Mouse (Mus musculus) liver, embryonic 12.5 days (tissue): Measurements from ENCODE around the gene Nfia. TPM values are rescaled to one million over a fixed set of nuclear protein-coding genes. Genes with fewer than 3 reads are reported as not detected.

Source experiments
- ATAC-seq: fragments of 200-750 bp; cut with Nextera tagmentation; 2 replicates; pipeline ENCODE4 v1.8.0; 2017; ENCODE audit warnings: moderate number of reproducible peaks, mild to moderate bottlenecking, moderate library complexity
- H3K27ac ChIP-seq: fragments of 300-500 bp; sonication (generic); 2 replicates; pipeline ENCODE4 v1.5.1; 2016; ENCODE audit warnings: mild to moderate bottlenecking
- H3K27me3 ChIP-seq: fragments of 300-500 bp; sonication (generic); replicated peaks from 2 replicates; pipeline ENCODE4 v1.6.1; 2016; ENCODE audit warnings: mild to moderate bottlenecking, moderate library complexity
- H3K36me3 ChIP-seq: fragments of 300-500 bp; sonication (generic); 2 replicates; pipeline ENCODE4 v1.6.1; 2016; ENCODE audit warnings: mild to moderate bottlenecking, moderate library complexity
- H3K4me1 ChIP-seq: fragments of 300-500 bp; sonication (generic); 2 replicates; pipeline ENCODE4 v1.6.1; 2016
- H3K4me2 ChIP-seq: fragments of 300-500 bp; sonication (generic); 2 replicates; pipeline ENCODE4 v1.6.1; 2016; ENCODE audit warnings: mild to moderate bottlenecking, moderate library complexity
- H3K4me3 ChIP-seq: fragments of 300-500 bp; sonication (generic); 2 replicates; pipeline ENCODE4 v1.5.1; 2016; ENCODE audit warnings: mild to moderate bottlenecking, moderate library complexity
- H3K9ac ChIP-seq: fragments of 300-500 bp; sonication (generic); 2 replicates; pipeline ENCODE4 v1.6.1; 2016; ENCODE audit warnings: mild to moderate bottlenecking, moderate library complexity
- H3K9me3 ChIP-seq: fragments of 300-500 bp; sonication (generic); replicated peaks from 2 replicates; pipeline ENCODE4 v1.6.1; 2016; ENCODE audit warnings: mild to moderate bottlenecking, moderate library complexity
- WGBS: fragments of 180-500 bp; shearing (Covaris S2); methylation state at CpG from one replicate; pipeline ENCODE4 v1.1.7; 2016; ENCODE audit not compliant: insufficient replicate concordance; 5-methylcytosine and 5-hydroxymethylcytosine counted together
- polyA plus RNA-seq: library from polyadenylated mRNA; unstranded; fragments of >200 nt; fragmentation: Nextera tagmentation; extraction: Ambion mirVana; gene quantifications from 2 replicates; pipeline ENCODE4 v1.2.1, GENCODE M21; 2016

The Nfia gene
- polyA plus RNA-seq, 1 experiment from 2014 or later, result 3.8 TPM

- Histone ChIP-seq H3K27ac (no peak overlapping the region), H3K4me2 (no peak overlapping the region), H3K36me3 (no peaks in the 10 kb centered on the region), H3K27me3 (no peaks in the 10 kb centered on the region), H3K4me1 (no peaks in the 10 kb centered on the region), H3K9me3 (no peaks in the 10 kb centered on the region), H3K9ac (no peak overlapping the region), H3K4me3 (no peak overlapping the region)
- 84% methylated on average over 6 of the region's 6 CpGs for WGBS
- ATAC-seq, result no peak
Measured at GRCm38 (mm10) chr4:98085060-98085459, 312.5 kb downstream of the Nfia start.

DNA sequence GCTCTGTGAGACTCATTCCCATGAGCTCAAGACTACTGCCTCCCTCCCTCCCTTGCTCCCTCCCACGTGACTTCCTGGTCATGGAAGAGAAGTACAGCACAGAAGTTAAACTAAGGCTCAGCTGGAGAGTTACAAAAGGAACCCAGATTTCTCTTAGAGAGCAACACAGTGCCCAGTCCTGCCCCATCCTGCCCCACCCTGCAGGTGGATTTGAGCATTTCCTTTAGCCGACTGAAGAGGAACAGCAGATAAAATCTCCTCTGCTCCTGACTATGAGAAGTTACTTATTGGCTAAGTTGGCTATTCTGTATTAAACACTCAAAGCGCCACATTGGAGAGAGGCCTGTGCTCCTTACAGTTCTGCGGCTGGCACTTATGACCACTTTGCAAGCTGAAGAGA lies 314.4 kb downstream of the Nfia start:
- H3K36me3 ChIP-seq, result no peaks in the 10 kb centered on the region
- WGBS, result 44% methylated on average over 4 of the region's 4 CpGs

GRCm38 (mm10) chr4:98089985-98090384 lies 317.5 kb downstream of the Nfia start:
- no peak overlapping the region for H3K9ac ChIP-seq
- 62% methylated on average over 6 of the region's 6 CpGs for WGBS
- ATAC-seq, result no peak
- no peaks in the 10 kb centered on the region; the same call in 1 of the 2 replicates for H3K27me3 ChIP-seq
- no peak overlapping the region for H3K27ac ChIP-seq
- H3K4me3 ChIP-seq, result no peak overlapping the region
- no peak overlapping the region for H3K4me2 ChIP-seq
- peaks cover 8% of the 10 kb centered on the region for H3K4me1 ChIP-seq
- no peaks in the 10 kb centered on the region for H3K9me3 ChIP-seq
- H3K36me3 ChIP-seq, result no peaks in the 10 kb centered on the region

More for the DNA sequence above, 314.4 kb downstream of the Nfia start:
- ATAC-seq, result no peak
- H3K9ac ChIP-seq, result no peak overlapping the region
- no peak overlapping the region for H3K4me2 ChIP-seq
- no peak overlapping the region for H3K27ac ChIP-seq
- peaks cover 8% of the 10 kb centered on the region for H3K4me1 ChIP-seq
- H3K27me3 ChIP-seq, result no peaks in the 10 kb centered on the region
- H3K4me3 ChIP-seq, result no peak overlapping the region
- H3K9me3 ChIP-seq, result no peaks in the 10 kb centered on the region

DNA sequence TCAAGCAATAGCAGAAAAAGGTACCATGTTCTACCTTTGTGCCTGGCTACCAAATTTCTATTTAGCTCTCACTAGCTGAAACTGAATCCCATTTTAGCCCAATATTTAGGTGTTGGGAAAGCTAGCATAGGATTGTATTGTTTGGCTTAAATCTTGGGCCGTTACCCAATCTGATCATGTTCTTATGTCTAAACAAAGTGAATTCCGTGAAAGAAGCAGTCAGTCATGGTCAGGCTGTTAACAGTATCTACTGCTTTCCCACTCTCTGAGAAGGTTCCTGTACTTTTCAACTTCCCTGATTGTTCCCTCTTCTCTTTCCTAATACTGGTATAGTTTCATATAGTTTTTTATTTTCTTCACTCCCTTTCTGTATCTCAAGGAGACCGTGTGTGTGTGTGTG lies 318.1 kb downstream of the Nfia start:
- Histone ChIP-seq H3K36me3 (no peaks in the 10 kb centered on the region), H3K4me2 (no peak overlapping the region), H3K4me3 (no peak overlapping the region), H3K27ac (no peak overlapping the region), H3K9me3 (no peaks in the 10 kb centered on the region), H3K9ac (no peak overlapping the region), H3K4me1 (peaks cover 8% of the 10 kb centered on the region), H3K27me3 (no peaks in the 10 kb centered on the region; the same call in 1 of the 2 replicates)
- 52% methylated on average over 3 of the region's 3 CpGs for WGBS
- ATAC-seq, result no peak

- Histone ChIP-seq H3K4me3 (no peak overlapping the region), H3K9me3 (no peaks in the 10 kb centered on the region), H3K27ac (no peak overlapping the region; the same call in 1 of the 2 replicates), H3K4me1 (peaks cover 8% of the 10 kb centered on the region), H3K9ac (no peak overlapping the region), H3K36me3 (no peaks in the 10 kb centered on the region), H3K4me2 (no peak overlapping the region), H3K27me3 (no peaks in the 10 kb centered on the region; the same call in 1 of the 2 replicates)
- WGBS, result 38% methylated on average over 4 of the region's 4 CpGs
- ATAC-seq, result peak; percentile 67
Measured at GRCm38 (mm10) chr4:98091368-98091827, 318.9 kb downstream of the Nfia start.

- Histone ChIP-seq H3K9ac (no peak overlapping the region), H3K4me2 (no peak overlapping the region), H3K9me3 (no peaks in the 10 kb centered on the region), H3K36me3 (no peaks in the 10 kb centered on the region), H3K4me3 (no peak overlapping the region), H3K27me3 (no peaks in the 10 kb centered on the region; the same call in 1 of the 2 replicates), H3K27ac (no peak overlapping the region; the same call in 1 of the 2 replicates), H3K4me1 (peaks cover 8% of the 10 kb centered on the region)
- no peak; the same call in 1 of the 2 replicates for ATAC-seq
- WGBS, result 54% methylated on average over 5 of the region's 5 CpGs
Measured at GRCm38 (mm10) chr4:98091901-98092472, 319.5 kb downstream of the Nfia start.

- Histone ChIP-seq H3K27ac (no peak overlapping the region), H3K4me3 (no peak overlapping the region), H3K9me3 (no peaks in the 10 kb centered on the region), H3K4me1 (peaks cover 20% of the 10 kb centered on the region), H3K4me2 (peak overlapping the region; percentile 40), H3K36me3 (no peaks in the 10 kb centered on the region), H3K27me3 (no peaks in the 10 kb centered on the region; the same call in 1 of the 2 replicates), H3K9ac (no peak overlapping the region)
- ATAC-seq, result no peak
- WGBS, result 17% methylated on average over 19 of the region's 19 CpGs
Measured at GRCm38 (mm10) chr4:98094112-98094805, 321.7 kb downstream of the Nfia start.

- Histone ChIP-seq H3K27ac (no peak overlapping the region), H3K4me1 (peaks cover 20% of the 10 kb centered on the region), H3K36me3 (no peaks in the 10 kb centered on the region), H3K9me3 (no peaks in the 10 kb centered on the region), H3K27me3 (no peaks in the 10 kb centered on the region; the same call in 1 of the 2 replicates), H3K4me2 (no peak overlapping the region), H3K4me3 (no peak overlapping the region), H3K9ac (no peak overlapping the region)
- no peak for ATAC-seq
- WGBS, result 62% methylated on average over 2 of the region's 2 CpGs
Measured at GRCm38 (mm10) chr4:98095060-98095459, 322.5 kb downstream of the Nfia start.

GRCm38 (mm10) chr4:98097013-98097566 lies 324.6 kb downstream of the Nfia start:
- Histone ChIP-seq H3K36me3 (no peaks in the 10 kb centered on the region), H3K27ac (no peak overlapping the region), H3K4me3 (no peak overlapping the region), H3K4me1 (peaks cover 13% of the 10 kb centered on the region), H3K9ac (no peak overlapping the region), H3K27me3 (no peaks in the 10 kb centered on the region; the same call in 1 of the 2 replicates), H3K9me3 (no peaks in the 10 kb centered on the region), H3K4me2 (no peak overlapping the region)
- no peak for ATAC-seq
- WGBS, result 46% methylated on average over 4 of the region's 4 CpGs

DNA sequence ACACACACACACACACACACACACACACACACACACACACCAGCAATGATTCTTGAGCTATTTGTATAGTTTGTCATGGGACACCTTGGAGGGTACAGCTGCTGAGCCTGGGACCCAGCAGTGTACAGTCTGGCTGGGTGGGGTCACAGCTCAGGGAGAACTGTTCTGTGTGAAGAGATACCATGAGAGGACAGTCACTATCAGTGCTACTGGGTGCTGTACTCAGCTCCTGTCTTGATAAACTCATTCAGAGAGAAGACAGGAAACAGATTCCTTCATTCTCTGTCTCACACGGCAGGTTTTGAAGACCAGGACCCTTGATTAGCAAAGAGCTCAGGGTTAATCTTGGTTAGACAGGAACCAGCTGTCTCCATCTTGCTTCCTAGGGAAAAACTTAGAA lies 326.1 kb downstream of the Nfia start:
- H3K36me3 ChIP-seq, result no peaks in the 10 kb centered on the region
- H3K27me3 ChIP-seq, result no peaks in the 10 kb centered on the region; the same call in 1 of the 2 replicates
- H3K4me3 ChIP-seq, result no peak overlapping the region
- no peak overlapping the region for H3K4me2 ChIP-seq
- peaks cover 13% of the 10 kb centered on the region for H3K4me1 ChIP-seq
- H3K9me3 ChIP-seq, result no peaks in the 10 kb centered on the region
- no peak overlapping the region for H3K9ac ChIP-seq
- ATAC-seq, result peak; percentile 95
- H3K27ac ChIP-seq, result no peak overlapping the region
- 4% methylated on average over 1 of the region's 1 CpGs for WGBS

GRCm38 (mm10) chr4:98099433-98099832 lies 326.9 kb downstream of the Nfia start:
- ATAC-seq, result no peak
- Histone ChIP-seq H3K36me3 (no peaks in the 10 kb centered on the region), H3K27me3 (no peaks in the 10 kb centered on the region; the same call in 1 of the 2 replicates), H3K4me1 (peaks cover 13% of the 10 kb centered on the region), H3K4me2 (no peak overlapping the region), H3K9ac (no peak overlapping the region), H3K9me3 (no peaks in the 10 kb centered on the region), H3K27ac (no peak overlapping the region), H3K4me3 (no peak overlapping the region)
- WGBS, result 68% methylated on average over 5 of the region's 5 CpGs
